Mouse (Mus musculus) embryonic facial prominence, embryonic 13.5 days (tissue): ENCODE measurements around the gene Kri1. TPM values are rescaled to one million over a fixed set of nuclear protein-coding genes. Genes with fewer than 3 reads are reported as not detected.
"Not testable (repeated sequence)": the region's sequence is repeated elsewhere in the genome, so short reads cannot be mapped to it uniquely, and the experiment has no call there.

Experiments used
- ATAC-seq: fragments of 200-750 bp; cut with Nextera tagmentation; 2 replicates; pipeline ENCODE4 v1.8.0; 2017; ENCODE audit warnings: low read depth; ENCODE audit not compliant: insufficient number of reproducible peaks, insufficient read depth, low FRiP score, low TSS enrichment
- H3K27ac ChIP-seq: fragments of 300-500 bp; sonication (generic); 2 replicates; pipeline ENCODE4 v1.5.1; 2015; ENCODE audit warnings: moderate library complexity, mild to moderate bottlenecking, inconsistent platforms
- H3K27me3 ChIP-seq: fragments of 300-500 bp; sonication (generic); 2 replicates; pipeline ENCODE4 v1.6.1; 2015; ENCODE audit warnings: mild to moderate bottlenecking, inconsistent platforms
- H3K36me3 ChIP-seq: fragments of 300-500 bp; sonication (generic); 2 replicates; pipeline ENCODE4 v1.6.1; 2015; ENCODE audit warnings: mild to moderate bottlenecking, inconsistent platforms
- H3K4me1 ChIP-seq: fragments of 300-500 bp; sonication (generic); 2 replicates; pipeline ENCODE4 v1.6.1; 2015; ENCODE audit warnings: inconsistent platforms
- H3K4me2 ChIP-seq: fragments of 300-500 bp; sonication (generic); 2 replicates; pipeline ENCODE4 v1.6.1; 2015; ENCODE audit warnings: moderate library complexity, mild to moderate bottlenecking, inconsistent platforms
- H3K4me3 ChIP-seq: fragments of 300-500 bp; sonication (generic); 2 replicates; pipeline ENCODE4 v1.5.1; 2015; ENCODE audit warnings: mild to moderate bottlenecking, inconsistent platforms
- H3K9ac ChIP-seq: fragments of 300-500 bp; sonication (generic); 2 replicates; pipeline ENCODE4 v1.6.1; 2015; ENCODE audit warnings: mild to moderate bottlenecking, inconsistent platforms
- H3K9me3 ChIP-seq: fragments of 300-500 bp; sonication (generic); 2 replicates; pipeline ENCODE4 v1.6.1; 2016; ENCODE audit warnings: inconsistent platforms
- WGBS: fragments of 180-500 bp; shearing (Covaris S2); methylation state at CpG from one replicate; pipeline ENCODE4 v1.1.7; 2015; ENCODE audit warnings: mixed read lengths; 5-methylcytosine and 5-hydroxymethylcytosine counted together
- polyA plus RNA-seq: library from polyadenylated mRNA; unstranded; fragments of >200 nt; fragmentation: Nextera tagmentation; extraction: Ambion mirVana; gene quantifications from 2 replicates; pipeline ENCODE4 v1.2.1, GENCODE M21; 2015

The Kri1 gene
- polyA plus RNA-seq, 1 experiment from 2014 or later = 19.2 TPM

- H3K4me3 ChIP-seq = no peak overlapping the region
- H3K9me3 ChIP-seq = no peaks in the 10 kb centered on the region
- ATAC-seq = no peak
- H3K27me3 ChIP-seq = no peaks in the 10 kb centered on the region
- H3K9ac ChIP-seq = no peak overlapping the region
- peaks cover 98% of the 10 kb centered on the region for H3K36me3 ChIP-seq
- no peaks in the 10 kb centered on the region for H3K4me1 ChIP-seq
- WGBS = 89% methylated on average over 8 of the region's 8 CpGs
- H3K4me2 ChIP-seq = no peak overlapping the region
- no peak overlapping the region for H3K27ac ChIP-seq
These were observed 14.7 kb downstream of the Kri1 start for GRCm38 (mm10) chr9:21273094-21273493.

DNA sequence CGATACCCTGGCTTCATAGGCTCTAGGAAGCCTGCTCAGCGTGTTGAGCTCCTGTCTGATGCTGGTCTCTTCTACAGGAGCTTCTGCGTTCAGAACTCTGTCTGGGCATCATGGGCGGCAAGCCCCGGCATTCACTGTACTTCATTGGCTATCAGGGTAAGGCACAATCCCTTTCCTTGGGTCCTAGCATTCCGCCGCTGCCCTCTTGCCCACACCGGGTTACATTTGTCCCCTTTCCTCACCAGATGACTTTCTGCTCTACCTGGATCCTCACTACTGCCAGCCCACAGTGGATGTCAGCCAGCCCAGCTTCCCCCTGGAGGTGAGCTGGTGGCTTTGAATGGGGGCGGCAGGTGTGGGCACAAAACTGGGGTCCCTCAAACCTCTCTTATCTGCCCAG lies 15.4 kb downstream of the Kri1 start:
- Histone ChIP-seq H3K9ac (no peak overlapping the region), H3K4me3 (no peak overlapping the region), H3K4me1 (no peaks in the 10 kb centered on the region), H3K4me2 (no peak overlapping the region), H3K36me3 (peaks cover 95% of the 10 kb centered on the region), H3K27me3 (no peaks in the 10 kb centered on the region), H3K27ac (no peak overlapping the region), H3K9me3 (no peaks in the 10 kb centered on the region)
- 92% methylated on average over 9 of the region's 9 CpGs for WGBS
- ATAC-seq = no peak

DNA sequence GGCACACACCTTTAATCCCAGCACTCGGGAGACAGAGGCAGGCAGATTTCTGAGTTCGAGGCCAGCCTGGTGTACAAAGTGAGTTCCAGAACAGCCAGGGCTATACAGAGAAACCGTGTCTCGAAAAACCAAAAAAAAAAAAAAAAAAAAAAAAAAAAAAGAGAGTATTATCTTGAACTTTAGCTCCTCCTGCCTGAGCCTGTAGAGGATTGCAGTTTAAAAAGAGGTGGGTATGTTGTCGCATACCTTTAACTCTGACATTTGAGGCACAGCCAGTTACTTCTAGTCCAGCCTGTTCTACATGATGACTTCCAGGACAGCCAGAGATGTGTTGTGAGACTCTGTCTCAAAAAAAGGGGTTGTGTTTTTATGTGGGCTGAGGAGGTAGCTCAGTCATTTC lies 18.2 kb downstream of the Kri1 start:
- Histone ChIP-seq H3K4me1 (peaks cover 18% of the 10 kb centered on the region), H3K36me3 (peaks cover 75% of the 10 kb centered on the region)
- not testable (repeated sequence) for ATAC-seq, H3K27ac ChIP-seq, H3K4me3 ChIP-seq, H3K9ac ChIP-seq, H3K9me3 ChIP-seq, H3K27me3 ChIP-seq, H3K4me2 ChIP-seq
- 78% methylated on average over 5 of the region's 5 CpGs for WGBS

DNA sequence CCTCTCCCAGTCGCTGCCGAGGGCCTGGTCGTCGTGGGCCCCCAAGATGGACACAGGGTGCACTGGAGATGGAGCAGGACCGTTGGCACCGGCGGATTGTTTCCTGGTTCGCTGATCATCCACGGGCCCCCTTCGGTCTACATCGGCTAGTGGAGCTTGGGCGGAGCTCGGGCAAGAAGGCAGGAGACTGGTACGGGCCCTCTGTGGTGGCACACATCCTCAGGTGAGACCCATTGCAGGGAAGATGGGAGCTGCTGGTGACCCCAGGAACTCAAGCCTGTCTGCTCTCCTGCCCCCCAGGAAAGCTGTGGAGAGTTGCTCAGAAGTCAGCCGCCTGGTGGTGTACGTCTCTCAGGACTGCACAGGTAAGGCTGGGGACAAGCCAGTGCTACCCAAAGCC lies 19.5 kb downstream of the Kri1 start:
- H3K36me3 ChIP-seq = peaks cover 62% of the 10 kb centered on the region
- H3K4me2 ChIP-seq = no peak overlapping the region
- H3K27ac ChIP-seq = no peak overlapping the region
- ATAC-seq = no peak
- no peaks in the 10 kb centered on the region for H3K9me3 ChIP-seq
- H3K4me3 ChIP-seq = no peak overlapping the region
- WGBS = 95% methylated on average over 16 of the region's 16 CpGs
- peaks cover 22% of the 10 kb centered on the region for H3K4me1 ChIP-seq
- H3K27me3 ChIP-seq = no peaks in the 10 kb centered on the region
- no peak overlapping the region for H3K9ac ChIP-seq

DNA sequence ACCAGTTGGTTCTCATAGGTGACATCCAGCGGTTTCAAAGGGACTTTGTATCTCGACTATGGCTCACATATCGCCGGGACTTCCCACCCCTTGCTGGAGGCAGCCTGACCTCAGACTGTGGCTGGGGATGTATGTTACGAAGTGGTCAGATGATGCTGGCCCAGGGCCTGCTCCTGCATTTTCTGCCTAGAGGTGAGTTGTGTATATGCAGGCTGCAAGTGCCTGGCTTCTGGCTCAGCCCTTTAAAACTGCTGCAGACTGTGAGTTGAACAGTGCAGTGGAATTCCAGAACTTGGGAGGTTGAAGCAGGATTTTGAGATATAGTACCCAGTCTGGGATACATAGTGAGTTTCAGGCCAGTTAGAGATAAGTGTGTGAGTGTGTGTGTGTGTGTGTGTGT lies 20.9 kb downstream of the Kri1 start:
- H3K4me2 ChIP-seq = peak overlapping the region; percentile 82; the same call in 1 of the 2 replicates
- H3K4me3 ChIP-seq = no peak overlapping the region

GRCm38 (mm10) chr9:21265611-21266010 lies 22.2 kb downstream of the Kri1 start:
- H3K4me1 ChIP-seq = peaks cover 22% of the 10 kb centered on the region

More for the DNA sequence above, 20.9 kb downstream of the Kri1 start:
- Histone ChIP-seq H3K9me3 (no peaks in the 10 kb centered on the region), H3K4me1 (peaks cover 22% of the 10 kb centered on the region), H3K9ac (0 out of 2 replicates have a peak overlapping the region, but pooled peaks have one; percentile 1), H3K27ac (no peak overlapping the region), H3K36me3 (peaks cover 48% of the 10 kb centered on the region), H3K27me3 (no peaks in the 10 kb centered on the region)
- no peak for ATAC-seq
- WGBS = 88% methylated on average over 5 of the region's 5 CpGs

DNA sequence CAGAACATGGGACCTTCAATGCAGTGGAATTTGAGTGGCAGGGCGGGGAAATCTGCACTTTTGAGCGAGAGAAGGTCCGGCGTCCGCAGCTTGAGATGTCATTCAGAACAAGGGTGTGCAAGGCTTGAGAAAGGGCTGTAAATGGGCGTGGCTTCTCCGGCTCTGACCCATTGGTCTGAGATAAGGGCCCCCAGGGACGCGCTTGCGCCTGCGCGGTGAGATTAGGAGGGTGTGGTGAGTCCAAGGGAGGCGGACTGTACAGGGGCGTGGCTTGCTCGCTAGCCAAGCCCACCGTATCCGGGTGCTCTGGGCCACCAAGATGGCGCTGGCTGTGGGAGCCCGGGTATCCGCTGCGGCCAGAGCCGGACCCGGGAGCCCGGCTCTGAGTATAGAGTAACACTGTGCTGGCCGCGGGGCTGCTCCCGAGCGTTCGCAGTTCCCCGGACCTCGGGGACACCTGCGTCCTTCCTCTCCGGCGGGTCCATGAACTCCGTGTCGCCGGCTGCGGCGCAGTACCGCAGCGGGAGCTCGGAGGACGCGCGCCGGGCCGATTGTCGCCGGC lies 22.7 kb downstream of the Kri1 start, which contains the start of gene Atg4d:
Atg4d (plus strand) TSS at position 294 of the 562 bp plus-strand sequence.
- peak within 1 kb of the TSS; percentile 86 for H3K9ac ChIP-seq
- H3K4me2 ChIP-seq = peak within 1 kb of the TSS; percentile 82
- no peaks in the 10 kb centered on the region for H3K9me3 ChIP-seq
- H3K27me3 ChIP-seq = no peaks in the 10 kb centered on the region
- ATAC-seq = peak; percentile 94
- peak within 1 kb of the TSS; percentile 86 for H3K4me3 ChIP-seq
- H3K4me1 ChIP-seq = peaks cover 22% of the 10 kb centered on the region
- peak within 1 kb of the TSS; percentile 81 for H3K27ac ChIP-seq
- under 1% methylated on average over 49 of the region's 49 CpGs for WGBS
- peaks cover 30% of the 10 kb centered on the region for H3K36me3 ChIP-seq

More at GRCm38 (mm10) chr9:21265611-21266010, 22.2 kb downstream of the Kri1 start:
- Histone ChIP-seq H3K4me2 (peak overlapping the region; percentile 82), H3K27ac (peak overlapping the region; percentile 81; the same call in 1 of the 2 replicates), H3K36me3 (peaks cover 36% of the 10 kb centered on the region), H3K4me3 (peak overlapping the region; percentile 86), H3K27me3 (no peaks in the 10 kb centered on the region), H3K9ac (peak overlapping the region; percentile 86), H3K9me3 (no peaks in the 10 kb centered on the region)
- WGBS = 4% methylated on average over 11 of the region's 11 CpGs
- ATAC-seq = peak; percentile 2; the same call in 1 of the 2 replicates

DNA sequence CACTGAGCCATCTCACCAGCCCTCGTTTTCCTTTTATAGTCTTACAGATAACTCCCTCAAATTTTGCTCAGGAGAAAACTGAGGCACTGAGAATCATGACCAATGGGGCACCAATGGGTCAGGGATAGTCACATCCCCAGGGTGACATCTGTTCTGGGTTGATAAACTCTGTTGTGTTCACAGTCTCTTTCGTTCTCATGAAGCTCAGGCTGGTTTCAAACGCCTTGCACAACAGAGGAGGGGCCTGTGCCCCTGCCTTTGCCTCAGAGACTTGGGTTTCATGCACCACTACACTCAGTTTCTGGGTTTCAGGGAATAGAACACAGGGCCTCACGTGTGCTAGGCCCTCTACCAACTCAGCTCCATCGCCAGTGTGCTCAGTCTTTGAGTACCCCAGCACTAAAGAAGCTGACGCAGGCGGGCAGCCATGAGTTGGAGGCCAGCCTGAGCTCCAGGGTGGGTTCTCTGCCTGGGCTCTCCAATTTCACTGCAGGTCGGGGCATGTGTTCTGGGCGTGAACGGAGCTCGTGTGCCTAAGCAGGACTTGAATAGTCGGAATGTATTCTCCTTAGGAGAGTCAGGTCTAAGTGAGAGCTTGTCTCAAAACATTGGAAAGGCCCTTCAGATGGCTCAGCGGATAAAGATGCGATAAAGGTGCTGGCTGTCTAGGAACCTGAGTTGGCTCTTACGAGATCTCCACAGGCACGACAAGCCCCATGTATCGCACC lies 23.3 kb downstream of the Kri1 start:
- ATAC-seq = peak; percentile 40; the same call in 1 of the 2 replicates
- peak overlapping the region; percentile 86 for H3K4me3 ChIP-seq
- H3K36me3 ChIP-seq = peaks cover 25% of the 10 kb centered on the region
- H3K4me1 ChIP-seq = peaks cover 22% of the 10 kb centered on the region
- no peaks in the 10 kb centered on the region for H3K9me3 ChIP-seq
- peak overlapping the region; percentile 81 for H3K27ac ChIP-seq
- WGBS = 13% methylated on average over 17 of the region's 17 CpGs
- peak overlapping the region; percentile 82 for H3K4me2 ChIP-seq
- H3K27me3 ChIP-seq = no peaks in the 10 kb centered on the region
- peak overlapping the region; percentile 86 for H3K9ac ChIP-seq

- WGBS = 52% methylated on average over 2 of the region's 2 CpGs
- Histone ChIP-seq H3K4me1 (peaks cover 20% of the 10 kb centered on the region), H3K36me3 (peaks cover 2% of the 10 kb centered on the region), H3K9ac (no peak overlapping the region), H3K9me3 (no peaks in the 10 kb centered on the region), H3K27me3 (no peaks in the 10 kb centered on the region), H3K27ac (no peak overlapping the region), H3K4me2 (no peak overlapping the region), H3K4me3 (no peak overlapping the region)
- no peak for ATAC-seq
These were observed 25.9 kb downstream of the Kri1 start for GRCm38 (mm10) chr9:21261831-21262230.

DNA sequence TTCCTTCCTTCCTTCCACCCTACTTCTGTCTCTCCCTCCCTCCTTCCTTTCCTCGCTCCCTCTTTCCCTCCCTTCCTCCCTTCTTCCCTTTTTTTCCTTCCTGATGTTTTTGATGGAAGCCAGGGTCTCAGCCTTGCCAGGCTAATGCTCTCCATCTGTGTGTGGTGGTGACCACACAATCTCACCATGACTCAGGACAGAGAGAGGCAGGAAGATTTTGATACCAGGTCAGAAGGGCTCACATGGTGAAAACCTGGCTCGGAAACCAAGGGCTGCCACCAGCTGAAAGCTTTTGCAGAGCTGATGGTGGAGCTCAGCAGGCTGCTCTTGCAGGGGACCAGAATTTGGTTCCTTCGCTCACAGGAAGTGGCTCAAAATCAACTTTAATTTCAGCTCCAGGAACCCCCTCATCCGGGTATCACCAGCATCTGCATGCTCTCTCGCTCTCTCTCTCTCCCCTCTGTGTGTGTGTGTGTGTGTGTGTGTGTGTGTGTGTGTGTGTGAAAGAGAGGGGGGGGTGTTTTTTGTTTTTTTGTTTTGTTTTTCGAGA lies 27.2 kb downstream of the Kri1 start:
- no peaks in the 10 kb centered on the region for H3K9me3 ChIP-seq
- no peaks in the 10 kb centered on the region for H3K36me3 ChIP-seq
- no peak overlapping the region for H3K9ac ChIP-seq
- H3K27me3 ChIP-seq = no peaks in the 10 kb centered on the region
- H3K4me3 ChIP-seq = no peak overlapping the region
- peaks cover 7% of the 10 kb centered on the region for H3K4me1 ChIP-seq
- ATAC-seq = no peak
- WGBS = 60% methylated on average over 6 of the region's 6 CpGs
- no peak overlapping the region for H3K4me2 ChIP-seq
- H3K27ac ChIP-seq = no peak overlapping the region

- H3K27ac ChIP-seq, H3K9ac ChIP-seq, H3K4me3 ChIP-seq, H3K36me3 ChIP-seq, H3K4me1 ChIP-seq, ATAC-seq, H3K4me2 ChIP-seq, H3K9me3 ChIP-seq: not testable (repeated sequence)
- WGBS = 76% methylated on average over 4 of the region's 4 CpGs
- peaks cover 10% of the 10 kb centered on the region; the same call in 1 of the 2 replicates for H3K27me3 ChIP-seq
These were observed 31.4 kb downstream of the Kri1 start for GRCm38 (mm10) chr9:21256349-21256748.

GRCm38 (mm10) chr9:21254690-21255089 lies 33.1 kb downstream of the Kri1 start:
- no peak overlapping the region for H3K9ac ChIP-seq
- no peak overlapping the region for H3K27ac ChIP-seq
- no peak overlapping the region for H3K4me3 ChIP-seq
- H3K36me3 ChIP-seq = no peaks in the 10 kb centered on the region
- H3K4me1 ChIP-seq = peaks cover 9% of the 10 kb centered on the region
- H3K27me3 ChIP-seq = peaks cover 26% of the 10 kb centered on the region
- no peak overlapping the region for H3K4me2 ChIP-seq
- ATAC-seq = no peak
- no peaks in the 10 kb centered on the region for H3K9me3 ChIP-seq
